Mouse (Mus musculus): ENCODE data around the gene Tpst2. TPM values are rescaled to one million over a fixed set of nuclear protein-coding genes. Genes with fewer than 3 reads are reported as not detected.

Tpst2 gene
- total RNA-seq (2021) = 10 to 100 TPM; 47.1 to 50.0 TPM
- long read RNA-seq, experiment 1, transcript Tpst2-201 (7 exons, 1,835 nt) = major isoform, 35 of 62 reads
- long read RNA-seq, experiment 1, partial matches to known transcripts = 9 of 62 reads
- long read RNA-seq, experiment 1, other reads (novel, unspliced or antisense) = 17 of 62 reads
- long read RNA-seq, experiment 2, transcript Tpst2-201 (7 exons, 1,835 nt) = major isoform, 16 of 34 reads
- long read RNA-seq, experiment 2, partial matches to known transcripts = 6 of 34 reads
- long read RNA-seq, experiment 2, other reads (novel, unspliced or antisense) = 11 of 34 reads

GRCm38 (mm10) chr5:112276267-112276873, at the start of gene Tpst2:
Gene Tpst2, plus strand, starts transcription at chr5:112276691.
- peak; percentile 100 for DNase-seq

GRCm38 (mm10) chr5:112227354-112227753, 49.1 kb upstream of the Tpst2 start:
- peak in 1 of 2 experiments; percentile 8 for DNase-seq

GRCm38 (mm10) chr5:112227898-112228239, 48.6 kb upstream of the Tpst2 start:
- DNase-seq = no peak

- no peak for DNase-seq
Measured at GRCm38 (mm10) chr5:112228240-112229076, 48.0 kb upstream of the Tpst2 start.

- DNase-seq = no peak
Measured at GRCm38 (mm10) chr5:112235806-112236205, 40.7 kb upstream of the Tpst2 start.

- no peak for DNase-seq
Measured at GRCm38 (mm10) chr5:112236631-112237030, 39.9 kb upstream of the Tpst2 start.

- no peak for DNase-seq
Measured at GRCm38 (mm10) chr5:112237439-112237838, 39.1 kb upstream of the Tpst2 start.

GRCm38 (mm10) chr5:112237866-112238570, 38.5 kb upstream of the Tpst2 start:
- DNase-seq = no peak

GRCm38 (mm10) chr5:112238781-112239482, 37.6 kb upstream of the Tpst2 start:
- DNase-seq = no peak

- peak; percentile 86 to 94 for DNase-seq
Measured at GRCm38 (mm10) chr5:112240761-112241160, 35.7 kb upstream of the Tpst2 start.

- DNase-seq = no peak
Measured at GRCm38 (mm10) chr5:112241849-112242248, 34.6 kb upstream of the Tpst2 start.

GRCm38 (mm10) chr5:112242361-112242778, 34.1 kb upstream of the Tpst2 start:
- DNase-seq = peak; percentile 49 to 66

GRCm38 (mm10) chr5:112243041-112243440, 33.5 kb upstream of the Tpst2 start:
- no peak for DNase-seq

GRCm38 (mm10) chr5:112243539-112244274, 32.8 kb upstream of the Tpst2 start:
- DNase-seq = peak in 1 of 2 experiments; percentile 19

GRCm38 (mm10) chr5:112244275-112244562, 32.3 kb upstream of the Tpst2 start:
- DNase-seq = no peak

GRCm38 (mm10) chr5:112244890-112245615, 31.4 kb upstream of the Tpst2 start:
- no peak for DNase-seq

GRCm38 (mm10) chr5:112247399-112247798, 29.1 kb upstream of the Tpst2 start:
- no peak for DNase-seq

GRCm38 (mm10) chr5:112249106-112249505, 27.4 kb upstream of the Tpst2 start:
- no peak for DNase-seq

- peak; percentile 67 to 84 for DNase-seq
Measured at GRCm38 (mm10) chr5:112252400-112252799, 24.1 kb upstream of the Tpst2 start, which contains the start of gene Cryba4. Gene Cryba4, minus strand, starts transcription at chr5:112252518.

- peak; percentile 55 to 66 for DNase-seq
Measured at GRCm38 (mm10) chr5:112253169-112253568, 23.3 kb upstream of the Tpst2 start.

Data from heart, adult 18-20 months (tissue).